Mouse (Mus musculus) lung, postnatal 25 days (tissue): ENCODE measurements at regions not wholly inside any gene's neighbourhood (a gene's known extent, or its start where the extent isn't known, plus 50 kb on each side); places are given as distances from the start of the nearest gene placed in this dataset.
A peak's percentile ranks its signal among the peaks of the same experiment; 100 is the strongest.

Source experiments
- DNase-seq: peaks from one replicate; pipeline ENCODE4 v3.0.0; 2022; ENCODE audit warnings: low spot score

DNA sequence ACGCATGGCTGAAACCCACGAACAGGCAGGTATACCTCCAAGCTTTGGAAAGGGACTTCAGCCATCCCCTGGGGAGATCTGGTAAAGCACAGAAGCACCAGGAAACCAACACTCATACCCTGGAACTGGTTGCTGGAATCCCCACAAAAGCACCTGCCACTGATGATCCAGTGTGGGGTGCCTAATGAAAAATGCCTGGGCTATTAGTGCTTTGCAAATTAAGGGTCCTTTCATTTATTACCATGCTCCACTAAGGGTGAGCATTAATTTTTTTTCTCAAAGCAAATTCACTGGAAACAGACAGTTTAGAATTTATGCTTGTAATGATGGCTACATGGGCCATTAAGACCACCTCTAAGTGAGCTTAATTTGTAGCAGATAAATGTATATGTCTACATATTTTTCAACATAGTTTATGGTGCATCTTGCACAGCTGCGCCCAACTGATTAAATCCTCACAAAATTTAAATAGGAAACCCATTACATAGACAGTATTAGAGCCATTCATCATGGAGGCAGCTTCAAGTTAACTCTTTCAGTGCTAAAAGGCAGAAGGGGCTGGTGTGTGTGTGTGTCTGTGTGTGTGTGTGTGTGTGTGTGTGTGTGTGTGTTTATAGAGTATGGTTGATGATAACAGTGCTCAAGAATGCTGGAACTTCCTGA is 201.8 kb downstream of the Cbln1 start:
- DNase-seq: no peak

DNA sequence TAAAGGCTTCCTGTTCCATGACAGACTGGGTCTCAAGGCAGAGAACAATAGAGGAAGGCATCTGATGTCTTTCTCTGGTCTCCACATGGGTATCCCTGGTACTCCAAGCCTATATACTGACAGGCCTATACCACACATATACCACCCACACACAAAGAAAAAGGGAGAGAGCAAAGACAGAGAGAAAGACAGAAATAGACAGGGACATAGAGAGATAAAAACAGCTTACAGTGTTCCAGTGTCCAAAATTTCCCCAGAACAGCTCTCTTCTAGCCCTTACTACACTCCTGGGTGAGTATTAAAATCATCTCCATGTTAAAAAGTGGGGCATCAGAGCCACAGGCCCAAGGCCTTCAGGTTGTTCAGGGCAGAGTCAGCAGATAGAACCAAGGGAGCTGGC is 204.2 kb downstream of the Cbln1 start:
- no peak for DNase-seq

DNA sequence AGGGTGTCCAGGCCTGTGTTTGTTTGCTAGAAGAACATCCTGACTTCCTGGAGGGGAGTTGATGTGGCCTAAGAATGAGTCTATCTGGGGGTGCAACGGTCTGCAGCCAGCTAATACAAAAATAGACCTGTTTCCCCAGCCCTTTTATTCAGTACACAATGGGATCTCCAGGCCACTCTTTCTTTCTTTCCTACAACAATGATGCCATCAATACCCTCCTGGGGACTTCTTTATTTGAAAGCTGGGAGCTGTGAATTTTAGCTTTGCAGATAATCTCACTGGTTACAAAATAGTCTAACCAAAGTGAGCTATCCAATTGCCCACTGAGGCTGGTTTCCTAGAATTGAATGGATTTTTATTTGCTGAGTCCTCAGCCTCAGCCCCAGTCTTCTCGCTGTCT is 207.4 kb downstream of the Cbln1 start:
- no peak for DNase-seq

DNA sequence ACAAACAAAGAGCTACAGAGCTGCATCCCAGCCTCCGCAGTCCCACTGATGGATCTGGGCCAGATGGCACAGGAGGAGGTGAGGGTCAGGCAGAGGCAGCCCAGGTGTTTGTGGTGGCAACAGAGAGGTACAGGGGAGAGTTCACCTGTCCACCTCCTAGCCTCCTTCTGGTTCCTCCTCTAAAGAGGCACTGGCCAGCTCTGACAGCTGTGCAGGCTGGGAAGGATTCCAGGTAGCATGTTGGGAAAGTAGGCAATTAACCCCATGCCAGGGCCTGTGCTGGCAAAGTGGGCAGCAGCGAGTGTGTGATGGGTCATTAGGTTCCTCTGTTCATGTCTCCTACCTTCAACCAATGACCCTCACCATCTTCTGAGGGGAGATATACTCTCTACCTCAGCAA is 212.1 kb downstream of the Cbln1 start:
- DNase-seq: no peak

DNA sequence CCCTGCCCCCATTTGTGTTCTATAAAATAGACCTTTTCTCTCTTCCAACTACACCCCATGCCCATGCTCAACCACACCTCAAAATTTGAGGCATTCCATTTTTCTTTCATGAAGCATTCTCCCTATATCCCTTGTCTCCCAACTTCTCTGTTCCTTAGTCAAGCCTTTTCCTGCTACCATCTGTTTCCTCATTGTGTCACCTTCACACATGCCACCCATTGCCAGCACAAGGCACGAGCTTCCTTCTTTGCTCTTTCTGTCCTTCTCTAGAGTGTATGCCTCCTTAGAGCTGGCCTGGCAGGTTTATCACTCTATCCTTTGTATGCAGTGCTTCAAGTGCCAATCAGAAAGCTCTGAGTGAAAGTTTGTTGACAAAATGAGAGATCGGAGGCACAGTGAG is 229.7 kb downstream of the Cbln1 start:
- DNase-seq: no peak

DNA sequence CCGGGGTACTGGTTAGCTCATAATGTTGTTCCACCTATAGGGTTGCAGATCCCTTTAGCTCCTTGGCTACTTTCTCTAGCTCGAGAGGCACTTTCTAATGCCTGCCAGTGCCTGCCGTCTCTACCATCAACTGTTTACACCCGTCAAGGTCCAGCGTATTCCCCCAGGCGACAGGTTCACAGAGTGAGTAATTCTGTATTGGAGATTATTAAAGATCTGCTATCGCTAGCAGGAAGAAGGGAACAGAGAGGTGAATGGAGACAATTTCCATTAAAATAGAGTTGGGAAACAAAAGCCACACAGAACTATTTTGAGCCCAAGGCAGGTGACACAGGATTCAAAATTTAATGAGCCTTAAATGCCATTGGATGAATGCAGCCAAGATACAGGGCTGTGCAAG is 235.2 kb downstream of the Cbln1 start:
- DNase-seq: no peak

DNA sequence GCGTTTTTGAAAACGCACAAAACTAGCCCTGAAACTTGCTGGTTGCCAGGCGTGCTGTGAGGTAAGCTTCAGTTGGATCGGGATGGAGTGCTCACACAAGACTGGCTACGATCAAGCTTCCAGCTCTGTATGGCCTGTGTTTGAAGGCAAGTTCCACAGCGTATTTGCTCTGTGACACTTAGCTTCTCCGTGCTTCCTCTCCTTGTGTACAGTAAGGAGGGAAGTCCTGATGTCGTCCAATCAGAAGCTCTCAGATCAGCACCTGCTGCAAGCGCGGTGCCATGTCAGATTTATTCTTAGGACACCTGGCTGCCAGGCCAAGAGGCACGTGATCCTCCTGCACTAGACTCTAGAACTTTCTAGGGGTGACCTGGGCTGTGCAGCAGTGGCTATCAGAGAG is 236.0 kb downstream of the Cbln1 start:
- DNase-seq: no peak

DNA sequence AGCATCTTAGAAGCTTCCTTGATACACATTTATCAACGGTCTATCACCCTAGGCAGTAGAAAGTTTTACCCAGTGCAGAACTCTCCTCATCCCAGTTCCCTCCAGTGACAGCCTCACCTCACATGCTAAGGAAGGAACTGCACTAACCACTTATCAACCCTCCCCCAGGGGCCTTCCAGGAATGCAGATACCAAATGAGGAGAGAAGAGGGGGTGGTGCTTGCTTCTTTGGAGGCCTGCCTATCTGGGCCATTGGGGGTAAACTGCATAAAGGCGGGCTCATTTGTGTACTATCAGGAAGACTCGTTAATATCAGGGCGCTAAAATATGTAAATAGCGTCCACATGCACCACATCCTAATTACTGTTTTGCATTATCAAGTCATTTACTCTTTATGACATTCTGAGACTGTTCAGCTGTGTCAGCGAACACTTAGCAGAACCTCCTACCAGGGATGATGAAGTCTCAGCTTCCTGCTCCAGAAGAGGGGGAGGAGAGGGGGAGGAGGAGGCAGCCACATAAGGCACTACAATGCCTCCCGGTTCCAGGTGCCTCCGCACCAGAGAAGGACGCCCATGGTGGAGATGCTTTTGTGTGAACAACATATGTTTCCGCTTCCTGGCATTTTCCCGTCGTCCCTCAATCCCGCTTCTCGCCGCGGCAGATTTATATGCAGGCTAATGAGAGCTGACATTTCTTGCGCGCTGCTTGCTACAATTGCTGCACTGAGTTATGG is 236.9 kb downstream of the Cbln1 start:
- DNase-seq: no peak

DNA sequence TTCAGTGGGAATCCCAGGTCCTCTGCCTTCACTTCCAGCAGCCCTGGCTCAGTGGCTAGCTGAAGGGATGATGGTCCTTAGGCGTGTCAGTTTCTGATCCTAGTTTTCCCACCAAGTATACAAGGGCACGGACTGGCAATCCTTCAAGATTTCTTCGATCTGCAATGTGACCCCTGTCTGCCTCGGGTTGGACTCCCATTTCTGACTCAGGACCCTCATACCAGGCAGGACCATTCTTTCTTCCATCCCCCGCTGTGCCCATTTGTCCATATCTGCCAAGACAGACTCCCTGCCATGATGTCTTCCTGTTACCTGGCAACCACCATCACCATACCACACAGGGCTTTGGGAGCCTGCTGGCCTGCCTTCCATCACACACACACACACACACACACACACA is 238.1 kb downstream of the Cbln1 start:
- DNase-seq: no peak

DNA sequence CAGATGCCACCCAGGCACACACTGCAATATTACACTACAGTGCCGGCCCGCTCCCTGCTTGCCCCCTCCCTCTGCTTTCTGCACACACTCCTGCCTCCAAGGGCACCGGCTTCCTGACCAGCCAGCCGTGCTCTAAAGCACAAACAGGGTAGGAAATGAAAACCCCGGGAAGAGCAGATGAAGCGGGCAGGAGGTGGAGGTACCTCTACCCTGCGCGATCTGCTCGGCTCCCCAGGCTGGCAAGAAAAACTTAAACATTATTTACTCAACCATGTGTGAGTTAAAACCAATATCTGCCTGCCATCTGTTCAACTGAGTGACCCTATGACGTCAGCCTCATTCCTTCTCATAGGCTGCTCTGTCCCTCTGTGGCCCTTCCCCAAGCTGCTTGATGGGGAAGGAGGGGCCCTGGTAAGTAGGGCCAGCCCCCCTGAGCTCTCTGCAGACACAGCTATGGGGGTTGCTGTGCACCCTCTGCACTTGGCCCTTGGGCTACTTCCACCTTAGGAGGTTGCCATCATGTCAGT is 238.5 kb downstream of the Cbln1 start:
- no peak for DNase-seq

DNA sequence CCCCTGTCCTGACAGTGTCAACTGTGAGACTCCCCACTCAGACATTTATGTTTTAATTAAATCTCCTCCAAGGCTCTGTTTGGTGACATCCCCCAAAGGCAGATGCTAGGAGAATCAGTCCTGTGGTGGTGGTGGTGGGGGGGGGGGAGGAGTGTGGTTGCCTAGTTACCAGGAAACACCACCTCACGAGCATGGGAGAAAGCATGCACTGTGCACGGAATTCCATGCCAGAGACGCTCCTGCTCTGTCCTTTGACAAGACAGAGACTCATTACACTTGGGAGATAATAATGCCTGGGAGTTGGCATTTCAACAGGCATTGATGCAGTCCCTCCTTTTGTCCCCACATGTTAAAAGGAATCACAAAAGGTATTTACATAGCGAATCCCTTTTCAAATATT is 240.6 kb downstream of the Cbln1 start:
- no peak for DNase-seq

DNA sequence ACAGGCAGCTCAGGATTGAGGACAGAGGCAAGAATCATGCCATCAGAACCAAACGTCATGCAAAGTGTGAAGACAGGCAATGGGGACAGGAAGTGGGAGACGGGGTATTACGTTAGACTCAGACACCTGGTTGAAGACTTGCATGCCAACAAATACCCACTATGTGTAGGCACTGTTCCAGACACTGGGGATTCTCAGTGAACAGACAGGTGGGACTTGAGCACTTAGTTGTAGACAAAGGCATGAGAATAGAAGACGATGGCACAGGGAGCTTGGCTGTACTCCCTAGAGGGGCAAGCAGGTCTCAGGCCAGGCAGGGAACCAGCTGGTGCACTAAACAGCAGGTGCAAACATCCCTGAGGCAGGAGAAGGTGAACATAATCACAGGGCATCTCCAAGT is 242.3 kb downstream of the Cbln1 start:
- no peak for DNase-seq

DNA sequence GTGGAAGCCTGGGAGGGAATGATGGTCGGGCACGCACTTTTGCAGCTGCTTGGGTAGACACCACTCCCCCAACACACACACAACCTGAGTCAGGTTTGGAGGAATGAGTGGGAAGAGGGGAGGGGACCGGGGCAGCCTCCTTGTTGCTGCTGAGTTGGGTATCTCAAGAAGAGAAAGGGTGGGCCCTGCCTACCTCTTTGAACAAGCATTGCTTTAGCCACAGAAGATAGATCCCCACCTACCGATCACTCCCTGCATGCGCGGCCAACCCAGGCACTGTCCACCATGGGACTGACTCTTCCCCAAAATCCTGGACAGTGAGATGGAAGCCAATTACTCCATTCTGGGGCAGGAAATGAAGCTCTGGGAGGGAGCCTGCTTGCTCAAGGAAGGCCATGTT is 243.2 kb downstream of the Cbln1 start:
- no peak for DNase-seq

DNA sequence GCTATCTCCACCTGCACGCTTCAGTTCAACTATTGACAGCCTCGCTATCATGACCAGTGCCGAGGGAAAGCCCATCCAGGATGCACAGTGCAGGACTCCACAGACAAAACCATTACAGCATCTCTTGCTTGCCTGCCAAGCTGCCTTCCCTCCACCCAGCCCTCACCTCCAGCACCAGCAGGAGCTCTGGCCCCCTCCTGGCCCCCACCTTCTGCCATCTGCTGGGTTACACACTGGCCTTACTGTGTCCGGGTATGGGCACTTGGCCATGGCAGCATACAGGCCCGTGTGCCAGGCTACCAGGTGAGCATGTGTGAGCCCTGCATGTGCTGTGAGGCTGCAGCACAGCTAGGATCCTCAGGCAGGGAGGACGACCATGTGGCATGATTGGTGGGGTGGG is 243.6 kb downstream of the Cbln1 start:
- no peak for DNase-seq

DNA sequence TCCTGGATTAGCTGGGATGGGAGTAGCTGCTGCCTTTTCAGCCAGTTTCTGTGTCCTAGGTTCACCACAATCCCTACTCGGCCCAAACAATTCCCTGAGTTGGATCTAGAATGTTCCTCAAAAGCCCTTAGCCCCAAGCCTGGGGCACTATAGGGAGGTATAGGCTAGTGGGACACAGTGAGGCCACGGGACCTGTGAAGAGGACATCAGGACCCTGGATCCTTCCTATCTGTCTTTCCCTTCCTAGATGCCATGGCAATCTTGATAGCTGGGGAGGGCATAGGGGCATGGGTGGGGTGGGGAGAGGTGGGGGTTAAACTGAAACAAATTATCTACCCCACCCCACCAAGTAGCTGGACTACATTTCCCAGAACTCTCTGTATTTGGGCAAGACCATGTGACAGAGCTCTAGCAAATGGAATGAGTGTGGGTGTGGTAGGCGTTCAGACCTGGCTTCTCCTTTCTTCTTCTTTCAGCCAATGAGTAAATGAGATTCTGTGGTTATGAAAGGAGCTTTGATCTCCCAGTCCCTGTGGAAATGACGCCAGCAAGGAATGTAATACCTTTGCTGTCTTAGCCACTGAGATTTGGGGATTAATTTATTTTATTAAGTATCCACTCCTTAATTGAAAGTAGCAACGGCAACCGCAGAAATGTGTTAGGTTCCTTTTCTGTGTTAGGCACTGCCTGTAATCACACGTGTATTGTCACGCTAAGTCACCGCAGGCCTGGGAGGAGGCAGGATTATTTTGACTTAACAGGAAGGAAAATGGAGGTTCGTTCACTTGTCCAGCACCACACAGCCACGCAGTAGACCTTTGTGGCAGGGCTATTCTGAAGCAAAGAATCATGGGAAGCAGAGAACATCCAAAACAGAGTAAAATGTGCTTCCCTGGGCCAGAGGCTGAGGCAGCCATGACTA is 246.6 kb downstream of the Cbln1 start:
- no peak for DNase-seq

DNA sequence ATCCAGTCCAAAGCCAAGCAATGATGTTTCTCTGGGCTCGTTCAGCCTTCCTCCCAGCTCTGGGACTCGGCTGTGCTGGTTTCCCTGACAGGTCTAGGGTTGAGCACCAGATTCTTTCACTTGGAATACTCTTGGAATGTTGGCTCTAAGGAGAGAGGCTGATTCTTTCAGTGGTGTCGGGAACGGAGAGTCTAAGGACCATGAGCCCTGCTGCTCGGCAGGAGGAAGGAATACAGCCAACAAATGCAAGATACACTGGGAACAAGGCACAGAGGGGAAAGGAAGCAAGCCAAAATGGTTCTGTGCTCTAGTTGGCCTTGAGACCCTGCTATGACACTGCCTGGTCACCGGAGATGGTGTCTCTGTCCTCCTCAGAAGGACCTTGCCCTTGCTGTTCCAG is 251.8 kb downstream of the Cbln1 start:
- no peak for DNase-seq

DNA sequence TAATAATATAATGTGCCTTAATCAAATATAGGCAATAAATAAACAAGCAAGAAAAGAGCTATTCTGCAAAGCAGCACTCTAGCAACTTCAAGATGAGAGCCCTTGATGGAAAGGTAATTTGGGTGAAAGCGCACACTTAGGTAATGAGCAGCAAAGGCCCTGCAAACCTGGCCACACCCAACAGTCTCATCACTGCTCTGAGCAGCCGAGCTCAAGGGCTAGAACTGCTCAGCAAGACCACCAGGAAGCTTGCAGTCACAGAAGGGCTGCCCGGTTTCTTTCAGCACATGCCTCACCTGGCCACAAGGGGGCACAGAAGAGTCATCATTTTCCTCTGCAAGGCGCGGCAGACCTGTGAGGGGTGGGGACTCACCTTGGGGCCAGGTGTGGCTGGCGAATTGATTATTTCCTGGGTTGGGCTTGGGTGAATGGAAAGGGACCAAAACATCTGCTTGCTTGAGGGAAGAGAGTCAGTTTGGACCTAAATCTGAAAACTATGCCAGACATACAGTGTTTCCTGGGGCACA is 253.4 kb downstream of the Cbln1 start:
- peak; percentile 2 for DNase-seq

DNA sequence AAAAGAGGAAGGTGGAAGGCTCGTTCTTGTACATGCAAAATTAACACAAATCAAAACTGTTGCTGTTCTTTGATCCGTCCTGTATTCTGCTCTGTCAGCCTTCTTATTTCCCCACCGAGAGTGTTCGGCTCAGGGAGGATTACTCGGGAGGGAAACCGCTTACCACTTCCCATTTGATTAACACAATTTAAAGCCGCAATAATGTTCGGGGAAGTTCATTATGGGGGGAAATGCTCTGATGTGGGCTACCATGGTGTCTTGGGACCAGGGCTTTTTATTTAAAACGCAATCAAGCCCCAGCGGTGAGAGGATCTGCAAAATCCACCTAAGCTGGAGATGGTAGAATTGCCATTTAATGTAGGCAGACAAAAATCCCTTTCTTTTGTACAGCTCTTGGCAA is 257.4 kb downstream of the Cbln1 start:
- no peak for DNase-seq

DNA sequence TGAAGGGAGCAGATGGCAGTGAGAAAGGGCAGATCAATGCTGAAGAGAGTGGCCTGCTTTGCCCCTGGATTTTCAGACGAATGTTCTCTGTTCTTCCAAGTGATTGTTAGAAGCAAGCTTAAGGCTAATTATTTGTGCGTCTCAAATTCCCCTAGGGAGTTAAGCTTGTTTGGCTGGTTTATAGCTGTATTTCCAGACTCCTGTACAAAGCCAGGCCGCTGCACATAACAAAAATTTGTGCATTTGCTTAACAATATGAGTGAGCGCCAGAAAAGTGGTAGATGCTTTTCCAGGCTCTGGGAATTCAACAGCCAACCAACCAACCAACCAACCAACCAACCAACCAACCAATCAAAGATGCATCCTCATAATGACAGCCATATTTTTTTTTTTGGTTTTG is 261.9 kb downstream of the Cbln1 start:
- no peak for DNase-seq

DNA sequence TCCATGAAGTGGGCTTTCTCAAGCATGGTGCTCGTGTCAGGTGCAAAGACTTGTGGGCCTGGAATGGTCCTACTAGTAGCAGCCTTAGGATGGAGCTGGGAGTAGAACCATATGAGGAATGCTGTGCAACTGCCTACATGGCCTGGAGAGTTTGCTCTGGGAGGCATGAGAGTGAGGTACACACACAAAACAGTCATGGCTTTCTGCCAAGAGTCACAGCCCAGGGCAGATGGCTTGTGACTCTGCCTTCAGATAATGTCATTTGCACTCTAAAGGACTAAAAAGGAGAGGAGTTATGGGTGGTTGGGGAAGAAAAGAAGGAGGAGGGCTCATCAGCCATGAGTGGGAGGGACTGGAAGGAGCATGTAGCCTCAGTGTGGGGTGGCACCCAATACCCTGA is 263.1 kb downstream of the Cbln1 start:
- DNase-seq: no peak

DNA sequence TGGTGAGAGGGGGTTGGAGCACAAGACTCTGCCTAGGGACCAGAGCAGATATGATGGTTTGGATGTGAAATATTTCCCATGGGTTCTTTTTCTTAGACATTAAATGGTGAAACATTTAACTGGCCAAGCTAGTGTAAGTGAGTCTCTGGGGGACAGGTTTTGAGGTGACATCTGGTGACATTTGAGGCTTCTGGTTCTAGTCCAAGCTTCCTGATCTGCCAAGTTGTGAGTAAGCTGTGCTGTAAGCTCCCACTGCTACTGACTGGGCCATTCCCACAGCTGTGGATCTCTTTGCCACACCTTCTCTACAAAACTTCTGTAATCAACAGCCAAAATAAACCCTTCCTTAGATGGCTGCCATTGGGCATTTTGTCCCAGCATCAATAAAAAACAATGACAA is 264.4 kb downstream of the Cbln1 start:
- no peak for DNase-seq

DNA sequence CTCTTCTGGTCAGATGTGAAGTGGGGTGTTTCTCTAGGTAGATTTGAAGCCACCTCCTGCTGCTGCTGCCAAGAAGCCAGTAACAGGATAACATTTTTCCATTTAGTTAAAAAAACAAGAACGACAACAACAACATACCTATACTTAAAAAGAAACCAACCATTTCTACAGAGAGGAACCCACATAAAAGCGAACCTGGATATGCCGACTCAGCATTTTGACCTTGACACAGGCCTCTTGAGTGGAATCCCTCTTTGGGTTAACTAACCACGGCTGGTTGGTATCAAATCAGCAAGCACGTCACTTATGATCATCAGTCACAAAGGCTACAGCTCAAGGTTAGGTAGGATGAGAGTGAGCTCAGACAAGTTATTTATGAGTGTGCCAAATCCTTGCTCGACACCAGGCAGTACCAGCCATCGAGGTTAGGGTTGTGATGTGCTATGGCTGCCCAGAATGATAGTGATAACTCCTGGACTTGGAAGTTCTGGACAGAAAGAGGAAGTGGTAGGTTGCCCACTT is 269.7 kb downstream of the Cbln1 start:
- DNase-seq: no peak
